Mouse (Mus musculus) small intestine, adult 2 months (tissue): ENCODE measurements around the gene Hsp90ab1.

ENCODE experiments used
- CTCF ChIP-seq: fragments of 200-500 bp; IDR thresholded peaks from 2 replicates; pipeline ENCODE4 v1.5.1; 2012; ENCODE audit warnings: low read depth, mild to moderate bottlenecking, control low read depth, inconsistent platforms, low read length, moderate library complexity, mixed read lengths; ENCODE audit not compliant: insufficient replicate concordance, insufficient read length; ENCODE audit errors: extremely low read depth
- POLR2A ChIP-seq: fragments of 200-500 bp; IDR thresholded peaks from 2 replicates; pipeline ENCODE4 v1.6.1; 2012; ENCODE audit warnings: low read depth, mild to moderate bottlenecking, control low read depth, inconsistent platforms, low read length, moderate library complexity

GRCm38 (mm10) chr17:45595736-45596390 lies 22.8 kb upstream of the Hsp90ab1 start:
- TF ChIP-seq CTCF (no peak), POLR2A (no peak)
